Mouse (Mus musculus) CH12.LX (cell line): Measurements from ENCODE around the gene Slc17a4.

Experiments used
- CTCF ChIP-seq, 2 experiments: IDR thresholded peaks in 1 of 2; conservative IDR thresholded peaks in 1 of 2; 2 replicates each; pipeline ENCODE4 v1.5.1; 2011 to 2012; ENCODE audit warnings: low read depth in 2 of 2, low read length in 2 of 2, improper control_type of control experiment in 1 of 2, inconsistent platforms in 1 of 2, mild to moderate bottlenecking in 1 of 2, moderate library complexity in 1 of 2
- EP300 ChIP-seq: IDR thresholded peaks from 2 replicates; pipeline ENCODE4 v1.6.1; 2011; ENCODE audit warnings: low read length, improper control_type of control experiment
- NRF1 ChIP-seq: IDR thresholded peaks from 2 replicates; pipeline ENCODE4 v1.6.1; 2014; ENCODE audit warnings: low read depth, mild to moderate bottlenecking, inconsistent platforms, low read length, improper control_type of control experiment, moderate library complexity
- SMC3 ChIP-seq: IDR thresholded peaks from 2 replicates; pipeline ENCODE4 v1.6.1; 2011; ENCODE audit warnings: low read depth, low read length, improper control_type of control experiment

DNA sequence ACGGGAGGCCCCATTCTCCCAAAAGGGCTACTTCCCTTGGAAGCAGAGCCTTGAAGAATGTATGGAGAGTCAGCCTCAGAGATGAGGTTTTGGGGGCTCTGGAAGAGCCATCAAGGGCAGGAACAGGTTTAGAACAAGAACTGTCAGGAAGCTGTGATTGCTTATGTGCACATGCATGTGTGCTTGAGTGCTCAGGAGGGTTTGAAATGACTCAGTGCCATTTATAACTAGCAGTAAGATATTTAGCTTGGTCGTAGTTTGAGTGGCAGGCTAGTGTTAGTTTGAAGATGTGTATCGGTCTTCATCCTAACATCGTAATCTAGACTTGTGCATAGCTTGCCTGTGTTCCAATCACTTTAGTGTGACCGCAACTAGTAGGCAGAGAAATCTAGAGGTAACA lies 7.9 kb downstream of the Slc17a4 start:
- TF ChIP-seq EP300 (no peak), SMC3 (no peak), NRF1 (no peak), CTCF (conservative IDR thresholded peaks at IDR 0.05 in 1 of 2, IDR thresholded peaks at IDR 0.05 in 1 of 2; ENCODE audit: low read depth in 2 of 2, low read length in 2 of 2) (no peak)
